ENCODE assay signal across 8 mouse cellular contexts in genomic region chr10:95417496-95418236, GRCm38 (mm10). TPM values are rescaled to one million over a fixed set of nuclear protein-coding genes. Genes with fewer than 3 reads are reported as not detected.
DNase-seq lines count a peak whose midpoint lies in the region; ATAC-seq and TF ChIP-seq lines count a peak whose summit lies in the region.

No protein-coding gene starts in this region.

- H3K27ac ChIP-seq in ES-E14 (ENCODE audit: insufficient read depth, low read depth, low read length, poor library complexity, severe bottlenecking): peak overlapping the region; percentile 77
- H3K27ac ChIP-seq in forebrain, embryonic 16.5 days (ENCODE audit: low read length): peak overlapping the region; percentile 83

- in situ Hi-C loops in ES-E14 (cut with MboI; ENCODE audit: low sequenced_read_pairs in 2 of 2, unreplicated experiment in 2 of 2): no loop called here

- DNase-seq in ES-E14 (ENCODE audit: low read depth, low spot score): peak; percentile 60
- DNase-seq in cerebellum, adult 11 months: peak; percentile 57
- DNase-seq in heart, postnatal 4 days: peak; percentile 87
- peak; percentile 50 to 60 for DNase-seq in layer of hippocampus, postnatal 14 days (ENCODE audit: low spot score in 2 of 2)
- peak; percentile 86 for DNase-seq in lung, postnatal 25 days (ENCODE audit: low spot score)
- DNase-seq in retina, embryonic 14.5 days (ENCODE audit: low spot score): peak; percentile 87
- peak; percentile 47 for DNase-seq in urinary bladder, adult 2 months (ENCODE audit: low spot score)

- no peaks in the 10 kb centered on the region for H3K27me3 ChIP-seq in forebrain, embryonic 16.5 days (replicated peaks; ENCODE audit: control insufficient read depth, insufficient read depth, low read length)

- peaks cover 10% of the 10 kb centered on the region for H3K36me3 ChIP-seq in ES-E14 (ENCODE audit: control insufficient read depth, insufficient read depth, low read length, poor library complexity, severe bottlenecking)
- H3K36me3 ChIP-seq in forebrain, embryonic 16.5 days (ENCODE audit: control insufficient read depth, insufficient read depth): no peaks in the 10 kb centered on the region

- WGBS in forebrain, embryonic 16.5 days: under 1% methylated on average over 25 of the region's 25 CpGs

- peak overlapping the region; percentile 85 to 95 for H3K4me3 ChIP-seq in ES-E14 (ENCODE audit: insufficient read depth in 1 of 2, low read depth in 1 of 2, low read length in 2 of 2, poor library complexity in 1 of 2, severe bottlenecking in 1 of 2)
- H3K4me3 ChIP-seq in forebrain, embryonic 16.5 days (replicated peaks; ENCODE audit: low read length): peak overlapping the region; percentile 87

- peaks cover 0 to 3% of the 10 kb centered on the region in 2 experiments; a peak in 3 of 4 replicates for H3K4me1 ChIP-seq in ES-E14 (ENCODE audit: control insufficient read depth in 2 of 2, insufficient read depth in 2 of 2, low read length in 2 of 2, poor library complexity in 1 of 2)
- peaks cover 15% of the 10 kb centered on the region for H3K4me1 ChIP-seq in forebrain, embryonic 16.5 days (replicated peaks; ENCODE audit: control insufficient read depth, insufficient read depth, low read length)

- peak overlapping the region; percentile 98 for H3K4me2 ChIP-seq in forebrain, embryonic 16.5 days (ENCODE audit: low read length)

- peak overlapping the region; percentile 95 for H3K9ac ChIP-seq in ES-E14 (ENCODE audit: insufficient read depth, low read depth, low read length, poor library complexity, severe bottlenecking)
- peak overlapping the region; percentile 67 for H3K9ac ChIP-seq in forebrain, embryonic 16.5 days (replicated peaks; ENCODE audit: low read depth, low read length)

- ATAC-seq in forebrain, embryonic 16.5 days: no peak

- H3K9me3 ChIP-seq in ES-E14 (ENCODE audit: control insufficient read depth, insufficient read depth, low read depth, low read length): no peaks in the 10 kb centered on the region
- no peaks in the 10 kb centered on the region for H3K9me3 ChIP-seq in forebrain, embryonic 16.5 days (ENCODE audit: control insufficient read depth, low read length)

TF ChIP-seq in ES-E14, 5 proteins besides CTCF, POLR2A, EP300 and RAD21:
- TF ChIP-seq ZC3H11A (IDR thresholded peaks at IDR 0.05; ENCODE audit: borderline replicate concordance, low read depth, low read length) (peak; percentile 84; the same call in 1 of the 2 replicates), MAFK (IDR thresholded peaks at IDR 0.05; ENCODE audit: insufficient read depth, low read depth, low read length) (no peak)

RNA-seq across cellular contexts. Expression of gene Socs2, which starts 0.7 kb away (rescaled TPM):
- 46.3 and 102 TPM in 2 replicates for total RNA-seq in ES-E14 (2012; rRNA removed)
- polyA plus RNA-seq in forebrain, embryonic 16.5 days (2015; fragmentation: Nextera tagmentation; extraction: Ambion mirVana): 145 and 161 TPM in 2 replicates
- 100 to 1,000 TPM; 114 to 125 TPM for total RNA-seq in heart, postnatal 4 days (2021)
- 10 to 100 TPM; 58.1 to 58.9 TPM for total RNA-seq in layer of hippocampus, postnatal 14 days (2021)
- polyA plus RNA-seq in urinary bladder, adult 2 months (2012; rRNA removed): 13.5 and 15.6 TPM in 2 replicates
